Mouse (Mus musculus) limb, embryonic 15.5 days (tissue): ENCODE measurements at regions not wholly inside any gene's neighbourhood (a gene's known extent, or its start where the extent isn't known, plus 50 kb on each side); places are given as distances from the start of the nearest gene placed in this dataset.

ENCODE experiments used
- ATAC-seq: fragments of 200-750 bp; cut with Nextera tagmentation; 2 replicates; pipeline ENCODE4 v1.8.0; 2017; ENCODE audit warnings: low read depth, moderate TSS enrichment; ENCODE audit not compliant: insufficient number of reproducible peaks, low FRiP score, low TSS enrichment
- H3K27ac ChIP-seq: fragments of 300-500 bp; sonication (generic); 2 replicates; pipeline ENCODE4 v1.5.1; 2015; ENCODE audit warnings: moderate library complexity, mild to moderate bottlenecking, inconsistent platforms
- H3K27me3 ChIP-seq: fragments of 300-500 bp; sonication (generic); 2 replicates; pipeline ENCODE4 v1.6.1; 2015; ENCODE audit warnings: inconsistent platforms
- H3K36me3 ChIP-seq: fragments of 300-500 bp; sonication (generic); 2 replicates; pipeline ENCODE4 v1.6.1; 2015; ENCODE audit warnings: inconsistent platforms
- H3K4me1 ChIP-seq: fragments of 300-500 bp; sonication (generic); 2 replicates; pipeline ENCODE4 v1.6.1; 2015; ENCODE audit warnings: inconsistent platforms
- H3K4me2 ChIP-seq: fragments of 300-500 bp; sonication (generic); 2 replicates; pipeline ENCODE4 v1.6.1; 2015; ENCODE audit warnings: mild to moderate bottlenecking, inconsistent platforms
- H3K4me3 ChIP-seq: fragments of 300-500 bp; sonication (generic); 2 replicates; pipeline ENCODE4 v1.5.1; 2015; ENCODE audit warnings: mild to moderate bottlenecking, inconsistent platforms
- H3K9ac ChIP-seq: fragments of 300-500 bp; sonication (generic); 2 replicates; pipeline ENCODE4 v1.6.1; 2015; ENCODE audit warnings: inconsistent platforms
- H3K9me3 ChIP-seq: fragments of 300-500 bp; sonication (generic); 2 replicates; pipeline ENCODE4 v1.6.1; 2016; ENCODE audit warnings: inconsistent platforms
- WGBS: fragments of 180-500 bp; shearing (Covaris S2); methylation state at CpG from one replicate; pipeline ENCODE4 v1.1.7; 2015; 5-methylcytosine and 5-hydroxymethylcytosine counted together

DNA sequence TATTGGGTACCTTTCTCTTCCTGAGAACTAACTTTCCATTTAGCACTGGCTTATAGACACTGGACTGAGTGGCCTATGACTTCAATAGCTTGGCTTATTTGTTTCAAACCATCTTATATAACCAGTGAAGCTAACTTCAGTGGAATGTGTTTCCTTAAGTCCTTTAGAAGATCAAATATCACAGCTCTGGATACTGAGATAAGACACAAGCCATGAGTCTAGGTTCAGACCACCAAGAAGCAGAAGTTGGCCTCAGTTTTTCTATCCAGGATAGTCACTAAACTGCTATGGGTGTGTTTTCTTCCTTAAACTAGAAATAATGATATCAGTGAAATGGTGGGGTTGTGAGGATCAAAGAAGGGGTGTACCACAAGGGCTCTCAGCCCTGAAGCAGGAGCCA, 436.4 kb upstream of the B3galt2 start:
- no peak overlapping the region for H3K4me2 ChIP-seq

DNA sequence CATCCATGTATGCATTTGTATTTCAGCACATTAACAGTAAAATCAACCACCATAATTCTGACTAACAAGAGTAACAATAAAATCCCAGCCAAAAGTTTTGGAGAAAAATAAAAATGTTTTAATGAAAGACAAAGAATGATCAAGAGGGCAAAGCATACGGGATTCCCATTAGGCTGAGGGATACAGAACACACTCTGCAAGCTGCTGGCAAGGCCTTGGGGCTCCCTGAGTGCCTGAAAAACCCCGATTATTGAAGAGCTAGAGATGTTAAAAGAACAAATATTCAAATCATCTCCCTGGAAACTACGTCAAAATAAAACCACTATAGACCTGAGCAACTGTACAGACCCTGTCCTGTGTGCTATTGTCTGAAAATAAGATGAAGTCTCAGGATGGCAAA, 433.5 kb upstream of the B3galt2 start:
- Histone ChIP-seq H3K9me3 (no peaks in the 10 kb centered on the region), H3K36me3 (no peaks in the 10 kb centered on the region), H3K4me1 (no peaks in the 10 kb centered on the region), H3K27me3 (no peaks in the 10 kb centered on the region), H3K9ac (no peak overlapping the region), H3K27ac (no peak overlapping the region), H3K4me3 (no peak overlapping the region), H3K4me2 (no peak overlapping the region)
- ATAC-seq, result no peak
- WGBS, result 53% methylated on average over 3 of the region's 3 CpGs

More for the DNA sequence above, 436.4 kb upstream of the B3galt2 start:
- Histone ChIP-seq H3K27me3 (no peaks in the 10 kb centered on the region), H3K27ac (no peak overlapping the region), H3K9ac (no peak overlapping the region), H3K9me3 (no peaks in the 10 kb centered on the region), H3K36me3 (no peaks in the 10 kb centered on the region), H3K4me1 (no peaks in the 10 kb centered on the region), H3K4me3 (no peak overlapping the region)
- no peak for ATAC-seq

DNA sequence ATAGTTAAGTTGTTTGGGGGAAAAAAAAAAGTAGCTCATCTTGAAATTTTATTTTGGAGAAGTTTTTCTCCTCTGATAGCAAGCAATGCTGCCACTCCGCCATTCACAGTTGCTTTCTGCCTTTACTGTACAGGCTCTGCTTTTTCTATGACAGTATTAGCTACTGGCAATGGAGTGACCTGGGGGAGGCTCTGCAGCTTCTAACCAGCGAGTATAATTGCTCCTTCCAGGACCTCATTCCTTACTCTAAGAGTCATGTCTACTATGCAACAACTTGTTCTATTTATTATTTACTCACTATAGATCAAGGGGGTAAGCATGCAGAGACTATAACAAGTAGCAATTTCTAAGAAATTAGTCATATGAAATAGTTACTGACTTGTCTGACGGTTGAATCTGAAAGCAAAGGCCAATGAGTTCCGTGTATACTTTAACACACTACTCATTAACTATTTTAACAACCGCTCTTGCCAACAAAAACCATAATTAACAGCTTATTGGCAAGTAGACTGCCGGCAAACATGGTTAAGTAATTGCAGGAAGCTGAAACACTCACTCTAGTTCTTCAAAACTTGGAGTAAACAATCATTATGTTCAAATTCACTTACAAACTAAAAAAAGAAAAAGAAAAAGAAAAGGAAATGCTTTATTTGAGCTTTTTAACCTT, 432.9 kb upstream of the B3galt2 start:
- H3K4me2 ChIP-seq, result no peak overlapping the region
- no peaks in the 10 kb centered on the region for H3K36me3 ChIP-seq
- WGBS, result 36% methylated on average over 6 of the region's 6 CpGs
- ATAC-seq, result no peak
- no peaks in the 10 kb centered on the region for H3K27me3 ChIP-seq
- no peak overlapping the region for H3K9ac ChIP-seq
- no peak overlapping the region for H3K4me3 ChIP-seq
- H3K9me3 ChIP-seq, result no peaks in the 10 kb centered on the region
- H3K4me1 ChIP-seq, result no peaks in the 10 kb centered on the region
- no peak overlapping the region for H3K27ac ChIP-seq

DNA sequence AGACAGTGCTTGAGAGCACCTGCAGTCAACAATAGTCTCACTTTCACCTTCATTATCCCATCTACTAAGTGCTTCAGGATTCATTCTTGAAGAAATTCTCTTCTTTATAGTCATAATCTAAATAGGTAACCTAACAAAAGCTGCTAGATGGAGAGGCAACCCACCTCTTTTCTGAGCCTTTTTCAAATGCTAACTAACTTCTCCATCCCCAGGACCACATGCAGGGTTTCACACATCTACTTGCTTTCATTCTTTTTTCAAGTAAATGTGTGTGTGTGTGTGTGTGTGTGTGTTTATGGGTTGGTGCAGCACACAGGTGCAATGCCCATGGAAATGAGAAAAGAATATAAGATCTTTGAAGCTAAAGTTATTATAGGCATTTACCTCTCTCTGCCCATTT, 423.1 kb upstream of the B3galt2 start:
- Histone ChIP-seq H3K36me3 (no peaks in the 10 kb centered on the region), H3K27ac (no peak overlapping the region), H3K9ac (no peak overlapping the region), H3K27me3 (no peaks in the 10 kb centered on the region), H3K4me3 (no peak overlapping the region), H3K4me2 (no peak overlapping the region), H3K9me3 (no peaks in the 10 kb centered on the region), H3K4me1 (no peaks in the 10 kb centered on the region)
- ATAC-seq, result no peak

DNA sequence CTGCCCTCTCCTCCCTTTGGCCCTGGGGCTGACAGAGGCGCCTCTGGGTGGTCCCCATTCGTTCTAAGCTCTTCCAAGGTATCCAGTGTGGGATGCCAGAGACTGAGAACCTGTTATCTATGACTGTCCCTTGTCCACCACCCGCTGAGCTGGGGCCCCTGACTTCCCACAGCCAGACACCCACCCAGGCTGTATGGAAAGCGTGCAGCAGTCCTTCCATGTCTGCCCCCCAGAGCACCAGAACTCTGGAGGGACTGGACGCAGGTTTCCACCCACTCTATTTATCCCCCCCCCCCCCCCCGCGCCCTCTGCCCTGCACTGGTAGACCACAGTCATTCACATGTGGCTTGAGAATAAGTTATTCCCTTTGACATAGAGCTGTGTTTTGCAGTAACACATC, 408.5 kb upstream of the B3galt2 start:
- Histone ChIP-seq H3K9me3 (no peaks in the 10 kb centered on the region), H3K27me3 (no peaks in the 10 kb centered on the region), H3K4me1 (no peaks in the 10 kb centered on the region), H3K9ac (no peak overlapping the region), H3K4me3 (no peak overlapping the region), H3K27ac (no peak overlapping the region), H3K36me3 (no peaks in the 10 kb centered on the region), H3K4me2 (no peak overlapping the region)
- no peak for ATAC-seq
- WGBS, result 86% methylated on average over 7 of the region's 7 CpGs

DNA sequence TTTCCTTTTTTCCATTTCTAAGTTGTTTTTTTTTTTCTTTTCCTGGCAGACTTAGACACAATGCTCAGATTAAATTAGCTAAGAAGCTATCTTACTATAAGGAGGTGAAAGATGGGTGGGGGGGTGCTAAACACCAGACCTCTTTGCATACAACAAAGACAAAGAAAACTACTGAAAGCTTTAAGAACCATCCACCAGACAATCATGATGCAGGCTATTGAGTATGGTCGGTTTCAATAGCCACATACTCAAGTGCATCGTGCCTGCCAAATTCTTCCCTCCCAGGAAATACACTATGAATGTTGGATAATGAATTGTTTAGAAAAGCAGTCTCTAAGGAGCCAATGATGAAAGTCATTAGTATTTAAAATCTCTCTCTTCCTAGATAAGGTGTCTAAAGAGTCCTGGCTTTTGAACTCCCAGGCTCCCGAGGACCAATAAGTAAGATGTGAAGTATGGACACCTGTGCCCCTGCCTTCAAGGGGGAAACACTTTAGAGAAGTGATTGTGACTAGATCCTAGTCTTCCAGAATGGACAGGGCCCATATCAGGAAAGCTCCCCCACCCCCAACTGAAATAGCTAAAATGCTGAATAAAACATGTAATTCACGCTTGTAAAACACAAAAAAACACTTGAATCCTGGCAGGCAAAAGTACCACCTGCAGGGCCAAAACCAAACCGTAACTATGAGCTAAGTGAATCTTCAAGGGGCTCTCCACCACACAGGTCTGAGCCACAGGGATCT, 381.8 kb upstream of the B3galt2 start:
- Histone ChIP-seq H3K27ac (no peak overlapping the region), H3K4me3 (no peak overlapping the region), H3K9me3 (no peaks in the 10 kb centered on the region), H3K4me1 (no peaks in the 10 kb centered on the region), H3K27me3 (no peaks in the 10 kb centered on the region), H3K36me3 (no peaks in the 10 kb centered on the region), H3K4me2 (no peak overlapping the region), H3K9ac (no peak overlapping the region)
- ATAC-seq, result no peak
- 78% methylated on average over 5 of the region's 5 CpGs for whole genome bisulfite sequencing

DNA sequence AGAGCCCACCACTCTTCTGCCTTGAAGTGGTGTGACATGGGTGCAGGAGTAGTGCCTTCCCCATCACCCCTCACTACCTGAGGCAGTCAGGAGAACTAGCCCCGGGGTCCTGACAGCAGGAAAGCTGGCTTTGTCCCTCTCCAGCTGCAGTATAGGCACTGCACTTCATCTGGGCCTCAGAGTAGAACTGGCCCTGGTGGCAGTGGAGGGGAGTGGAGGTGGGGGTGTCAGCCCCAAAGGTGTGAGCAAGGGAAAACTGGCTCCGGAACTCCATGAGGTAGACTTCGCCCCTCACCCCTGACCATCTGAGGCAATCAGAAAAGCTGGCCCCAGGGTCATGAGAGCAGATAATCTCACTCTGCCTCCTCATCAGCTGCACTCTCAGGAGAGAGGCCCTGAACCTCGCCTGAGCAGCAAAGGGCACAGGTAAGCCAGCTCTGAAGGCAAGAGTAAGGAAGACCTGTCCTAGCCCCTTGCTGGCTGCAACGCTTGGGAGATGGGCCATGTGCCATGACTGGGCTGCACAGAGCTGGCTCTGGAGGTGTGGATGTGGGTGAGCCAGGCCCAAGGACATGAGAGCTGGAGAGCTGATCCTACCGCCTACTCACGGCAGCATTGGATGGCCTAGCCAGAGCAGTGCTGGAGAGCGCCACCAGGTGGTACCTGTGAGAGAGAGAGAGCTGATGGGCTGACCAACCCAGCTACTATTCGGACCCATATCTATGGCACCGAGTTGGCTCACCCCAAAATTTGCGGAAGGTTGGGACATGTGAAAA, 377.0 kb upstream of the B3galt2 start:
- no peak overlapping the region for H3K4me3 ChIP-seq
- H3K4me2 ChIP-seq, result no peak overlapping the region
- WGBS, result 82% methylated on average over 11 of the region's 11 CpGs
- H3K4me1 ChIP-seq, result no peaks in the 10 kb centered on the region
- H3K27me3 ChIP-seq, result no peaks in the 10 kb centered on the region
- H3K36me3 ChIP-seq, result no peaks in the 10 kb centered on the region
- no peak overlapping the region for H3K9ac ChIP-seq
- no peak overlapping the region for H3K27ac ChIP-seq
- H3K9me3 ChIP-seq, result no peaks in the 10 kb centered on the region
- peak; percentile 24; the same call in 1 of the 2 replicates for ATAC-seq

DNA sequence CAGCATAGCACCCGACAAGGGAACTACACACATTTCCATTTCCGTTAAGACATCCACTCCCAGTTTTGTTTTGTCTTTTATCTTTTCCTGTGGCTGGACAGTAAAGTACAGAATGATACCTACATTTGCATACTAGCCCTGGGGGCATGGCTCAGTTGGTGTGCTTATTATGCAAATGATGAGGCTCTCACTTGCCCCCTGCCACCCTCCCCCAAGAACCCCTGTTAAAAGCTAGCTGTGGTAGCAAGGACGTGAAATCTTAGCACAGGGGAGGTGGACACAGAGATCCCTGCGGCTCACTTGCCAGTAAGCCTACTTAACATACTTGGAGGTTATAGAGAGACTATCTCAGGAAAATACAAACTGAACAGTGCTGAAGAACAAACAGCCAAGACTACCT, 375.2 kb upstream of the B3galt2 start:
- WGBS, result 77% methylated on average over 4 of the region's 4 CpGs
- no peaks in the 10 kb centered on the region for H3K36me3 ChIP-seq
- no peak for ATAC-seq
- no peaks in the 10 kb centered on the region for H3K27me3 ChIP-seq
- no peaks in the 10 kb centered on the region for H3K4me1 ChIP-seq
- no peak overlapping the region for H3K9ac ChIP-seq
- H3K27ac ChIP-seq, result no peak overlapping the region
- no peak overlapping the region for H3K4me2 ChIP-seq
- no peak overlapping the region for H3K4me3 ChIP-seq
- no peaks in the 10 kb centered on the region for H3K9me3 ChIP-seq

DNA sequence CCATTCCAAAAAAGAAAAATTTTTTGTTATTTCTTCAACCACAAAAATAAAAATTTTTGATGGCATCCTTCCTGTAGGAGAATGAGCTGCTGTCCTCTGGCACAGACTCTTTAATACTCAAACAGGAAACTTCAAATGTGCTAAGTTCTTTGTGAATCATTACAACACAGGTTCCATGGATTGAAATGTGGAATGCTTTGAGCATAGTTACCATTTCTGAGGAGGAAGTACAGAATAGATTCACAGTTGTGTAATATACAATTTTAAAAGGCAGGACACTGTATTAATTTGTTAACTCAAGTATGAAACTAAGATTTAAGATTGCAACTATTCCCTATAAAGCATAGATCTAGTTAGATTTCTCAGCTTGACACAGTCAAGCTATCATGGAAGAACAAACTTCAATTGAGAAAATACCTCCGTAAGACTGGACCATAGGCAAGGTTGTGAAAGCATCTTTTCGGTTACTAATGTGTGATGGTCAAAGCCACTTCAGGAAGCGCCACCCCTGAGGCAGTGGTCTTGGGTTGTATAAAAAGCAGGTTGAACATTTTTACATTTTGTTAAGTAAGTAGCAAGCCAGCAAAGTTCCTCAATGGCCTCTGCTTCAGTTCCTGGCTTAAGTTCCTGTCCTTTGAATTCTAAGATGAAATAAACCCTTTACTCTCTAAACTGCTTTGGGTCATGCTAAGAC, 354.0 kb upstream of the B3galt2 start:
- Histone ChIP-seq H3K4me3 (no peak overlapping the region), H3K27me3 (no peaks in the 10 kb centered on the region), H3K27ac (no peak overlapping the region), H3K9me3 (no peaks in the 10 kb centered on the region), H3K9ac (no peak overlapping the region), H3K36me3 (no peaks in the 10 kb centered on the region), H3K4me2 (no peak overlapping the region), H3K4me1 (no peaks in the 10 kb centered on the region)
- no peak for ATAC-seq
- WGBS, result 92% methylated on average over 3 of the region's 3 CpGs

DNA sequence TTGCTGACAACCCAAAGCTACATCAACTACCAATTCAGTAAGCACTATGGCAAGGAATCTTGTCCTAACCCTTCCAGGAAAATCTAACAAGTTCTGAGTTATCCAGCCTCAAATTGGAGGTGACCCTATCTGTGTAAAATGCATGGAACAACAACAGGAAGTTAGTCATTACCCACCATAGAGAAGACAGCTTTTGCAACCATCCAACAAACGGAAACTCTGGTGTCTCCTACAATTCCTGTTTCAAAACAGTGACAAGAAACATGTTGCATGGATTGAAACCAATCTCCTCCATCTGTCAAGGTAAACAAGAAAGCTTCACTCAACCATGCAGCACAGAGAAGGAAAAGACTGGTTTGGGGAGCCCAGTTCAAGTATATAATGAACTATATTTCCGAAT, 353.0 kb upstream of the B3galt2 start:
- 77% methylated on average over 2 of the region's 2 CpGs for WGBS
- no peak overlapping the region for H3K4me3 ChIP-seq
- H3K4me1 ChIP-seq, result no peaks in the 10 kb centered on the region
- no peak overlapping the region for H3K9ac ChIP-seq
- H3K9me3 ChIP-seq, result no peaks in the 10 kb centered on the region
- H3K27ac ChIP-seq, result no peak overlapping the region
- H3K36me3 ChIP-seq, result no peaks in the 10 kb centered on the region
- no peaks in the 10 kb centered on the region for H3K27me3 ChIP-seq
- no peak for ATAC-seq
- no peak overlapping the region for H3K4me2 ChIP-seq

DNA sequence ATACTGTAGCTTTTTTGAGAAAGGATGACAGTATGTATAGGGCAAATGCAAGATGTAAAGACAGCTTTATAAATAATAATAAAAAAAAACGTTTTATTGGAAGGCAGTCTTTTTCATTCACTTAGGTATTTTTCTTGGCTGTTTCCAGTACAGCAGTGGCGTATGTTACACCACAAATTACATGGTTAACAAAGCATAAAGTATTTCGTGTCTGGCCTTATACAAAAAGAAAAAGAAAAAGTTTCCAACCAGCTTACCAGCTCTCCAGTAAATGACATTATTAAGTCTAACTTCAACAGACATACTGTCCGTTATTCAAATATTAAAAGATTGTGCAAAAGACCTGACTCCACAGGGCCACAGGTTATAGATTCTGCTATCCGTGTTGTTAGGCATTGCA, 343.9 kb upstream of the B3galt2 start:
- 55% methylated on average over 5 of the region's 5 CpGs for WGBS
- Histone ChIP-seq H3K9ac (no peak overlapping the region), H3K27me3 (no peaks in the 10 kb centered on the region), H3K36me3 (no peaks in the 10 kb centered on the region), H3K4me1 (no peaks in the 10 kb centered on the region), H3K27ac (no peak overlapping the region), H3K4me2 (no peak overlapping the region), H3K4me3 (no peak overlapping the region), H3K9me3 (no peaks in the 10 kb centered on the region)
- ATAC-seq, result no peak

DNA sequence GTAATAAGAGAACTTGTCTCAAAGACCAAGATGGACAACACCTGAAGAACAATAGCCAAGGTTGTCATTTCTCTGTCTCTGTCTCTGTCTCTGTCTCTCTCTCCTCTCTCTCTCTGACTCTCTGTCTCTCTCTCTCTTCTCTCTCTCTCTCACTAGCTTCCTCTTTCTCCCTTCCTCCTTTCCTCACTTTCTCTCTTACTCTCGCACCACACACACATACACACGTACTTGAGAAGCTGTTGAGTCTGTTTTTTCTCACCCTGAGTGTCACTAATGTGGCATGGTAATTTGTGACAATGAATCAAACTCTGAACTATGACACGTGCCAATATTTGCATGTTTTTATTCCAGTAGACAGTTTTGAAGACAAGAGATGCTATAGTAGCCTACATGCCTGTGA, 333.1 kb upstream of the B3galt2 start:
- Histone ChIP-seq H3K27ac (no peak overlapping the region), H3K27me3 (no peaks in the 10 kb centered on the region), H3K9me3 (no peaks in the 10 kb centered on the region), H3K4me3 (no peak overlapping the region), H3K4me1 (no peaks in the 10 kb centered on the region), H3K36me3 (no peaks in the 10 kb centered on the region), H3K9ac (no peak overlapping the region), H3K4me2 (no peak overlapping the region)
- WGBS, result 68% methylated on average over 3 of the region's 3 CpGs
- no peak for ATAC-seq
